Mouse (Mus musculus) gastrocnemius, adult 18-20 months (tissue): Measurements from ENCODE around the gene 9030612E09Rik. TPM values are rescaled to one million over a fixed set of nuclear protein-coding genes. Genes with fewer than 3 reads are reported as not detected.

Experiments used
- DNase-seq: peaks from one replicate; pipeline ENCODE4 v3.0.0; 2021; ENCODE audit warnings: low spot score
- total RNA-seq, 2 experiments: library from RNA; stranded (reverse); gene quantifications; 2 replicates each; pipeline ENCODE4 v1.2.3; 2021

9030612E09Rik gene
- total RNA-seq, 2 experiments from 2014 or later: 2.0 to 2.1 TPM

- no peak for DNase-seq
Observed at GRCm38 (mm10) chr10:43200206-43200605, 25.7 kb downstream of the 9030612E09Rik start.

GRCm38 (mm10) chr10:43203865-43204264, 29.4 kb downstream of the 9030612E09Rik start:
- DNase-seq: no peak

GRCm38 (mm10) chr10:43211866-43212265, 37.4 kb downstream of the 9030612E09Rik start:
- DNase-seq: peak; percentile 27

- DNase-seq: no peak
Observed at GRCm38 (mm10) chr10:43217361-43217900, 42.9 kb downstream of the 9030612E09Rik start.

GRCm38 (mm10) chr10:43220479-43220878, 46.0 kb downstream of the 9030612E09Rik start:
- DNase-seq: no peak

- peak; percentile 96 for DNase-seq
Observed at GRCm38 (mm10) chr10:43220910-43221625, 46.6 kb downstream of the 9030612E09Rik start, which contains the start of gene Pdss2. Gene Pdss2 (plus strand): TSS chr10:43221486.

GRCm38 (mm10) chr10:43221659-43222058, 47.2 kb downstream of the 9030612E09Rik start:
- DNase-seq: no peak

- no peak for DNase-seq
Observed at GRCm38 (mm10) chr10:43223391-43223790, 48.9 kb downstream of the 9030612E09Rik start.

Other genes starting within 250 kb of the 9030612E09Rik start
- gene Sobp, start 174 bp upstream of the 9030612E09Rik start, total RNA-seq: 10 to 100 TPM; 29.6 to 36.3 TPM
- gene Pdss2, start 46.8 kb downstream of the 9030612E09Rik start, total RNA-seq: 10 to 100 TPM; 19.2 to 20.9 TPM